15 mouse cellular contexts compared by ENCODE assay signal in the genomic region with DNA sequence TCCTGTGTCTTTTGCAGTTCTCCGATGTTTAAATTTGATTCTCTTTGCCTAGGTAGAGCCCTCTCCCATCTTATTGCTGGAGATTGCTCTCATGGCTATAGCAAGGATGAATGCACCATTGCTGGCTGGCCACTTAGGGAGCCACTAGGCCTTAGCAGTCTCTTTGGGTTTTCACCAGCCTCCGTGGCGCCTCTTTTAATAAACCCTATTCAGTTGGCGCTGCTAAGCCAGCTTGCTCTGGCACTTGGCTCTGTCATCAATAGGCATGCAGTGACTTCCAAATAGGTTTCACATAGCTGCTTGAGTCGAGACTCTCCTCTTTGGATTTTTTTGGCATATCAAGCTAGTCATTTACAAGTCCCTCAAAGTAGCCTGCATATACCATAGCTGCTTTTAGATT.
DNase-seq lines count a peak whose midpoint lies in the region; ATAC-seq and TF ChIP-seq lines count a peak whose summit lies in the region.
"Had no signal": no experiment of that assay in that cellular context is flagged by ENCODE, and none has a peak within 500 bp of the region (broad histone marks: within the 10 kb centered on the region; RNA-seq: fewer than 3 reads in every experiment).

No protein-coding gene starts in this region.

- intact Hi-C loops in left cerebral cortex, postnatal 25 days (cut with DNase I) = no loop called here
- intact Hi-C loops in left cerebral cortex, postnatal 36 days (cut with DNase I) = no loop called here

- DNase-seq in forebrain, postnatal 0 days = peak; percentile 56
- DNase-seq in left cerebral cortex, postnatal 25 days (ENCODE audit: low spot score in 2 of 2) = peak; percentile 3 to 11
- DNase-seq in left cerebral cortex, postnatal 36 days (ENCODE audit: low spot score in 2 of 2) = no peak
- DNase-seq in brain, embryonic 14.5 days (ENCODE audit: low read depth) = peak; percentile 72
- peak; percentile 19 to 26 for DNase-seq in layer of hippocampus, adult 8-10 months (ENCODE audit: low spot score in 2 of 2)
- no peak for DNase-seq in urinary bladder, postnatal 10 days (ENCODE audit: low spot score)
- DNase-seq: adrenal gland, adult 8-10 months; gastrocnemius, postnatal 25 days; heart, postnatal 14 days had no signal

- no peaks in the 10 kb centered on the region for H3K9me3 ChIP-seq in forebrain, postnatal 0 days (ENCODE audit: low read length)
- no peaks in the 10 kb centered on the region for H3K9me3 ChIP-seq in forebrain, embryonic 13.5 days (replicated peaks)
- H3K9me3 ChIP-seq: intestine, embryonic 15.5 days; kidney, embryonic 15.5 days; midbrain, embryonic 12.5 days; neural tube, embryonic 12.5 days had no signal

- no peak overlapping the region for H3K9ac ChIP-seq in forebrain, postnatal 0 days
- H3K9ac ChIP-seq in forebrain, embryonic 13.5 days = no peak overlapping the region
- H3K9ac ChIP-seq: intestine, embryonic 15.5 days; kidney, embryonic 15.5 days; midbrain, embryonic 12.5 days; neural tube, embryonic 12.5 days had no signal

- H3K4me3 ChIP-seq in forebrain, postnatal 0 days (ENCODE audit: low read depth, low read length) = no peak overlapping the region
- H3K4me3 ChIP-seq in forebrain, embryonic 13.5 days = no peak overlapping the region
- H3K4me3 ChIP-seq: intestine, embryonic 15.5 days; kidney, embryonic 15.5 days; midbrain, embryonic 12.5 days; neural tube, embryonic 12.5 days had no signal

- H3K27me3 ChIP-seq in forebrain, postnatal 0 days (ENCODE audit: insufficient read depth, low read length) = no peaks in the 10 kb centered on the region
- no peaks in the 10 kb centered on the region for H3K27me3 ChIP-seq in forebrain, embryonic 13.5 days
- H3K27me3 ChIP-seq: intestine, embryonic 15.5 days; kidney, embryonic 15.5 days; midbrain, embryonic 12.5 days; neural tube, embryonic 12.5 days had no signal

- no peaks in the 10 kb centered on the region for H3K4me1 ChIP-seq in forebrain, postnatal 0 days (ENCODE audit: insufficient read depth)
- H3K4me1 ChIP-seq in forebrain, embryonic 13.5 days = no peaks in the 10 kb centered on the region
- H3K4me1 ChIP-seq: intestine, embryonic 15.5 days; kidney, embryonic 15.5 days; midbrain, embryonic 12.5 days; neural tube, embryonic 12.5 days had no signal

- H3K27ac ChIP-seq in forebrain, postnatal 0 days (ENCODE audit: low read depth, low read length) = no peak overlapping the region
- H3K27ac ChIP-seq in forebrain, embryonic 13.5 days = no peak overlapping the region
- H3K27ac ChIP-seq: intestine, embryonic 15.5 days; kidney, embryonic 15.5 days; midbrain, embryonic 12.5 days; neural tube, embryonic 12.5 days had no signal

- no peaks in the 10 kb centered on the region for H3K36me3 ChIP-seq in forebrain, postnatal 0 days (ENCODE audit: insufficient read depth)
- no peaks in the 10 kb centered on the region for H3K36me3 ChIP-seq in forebrain, embryonic 13.5 days (ENCODE audit: poor library complexity, severe bottlenecking)
- H3K36me3 ChIP-seq: intestine, embryonic 15.5 days; kidney, embryonic 15.5 days; midbrain, embryonic 12.5 days; neural tube, embryonic 12.5 days had no signal

- no peak for TF ChIP-seq CTCF in forebrain, postnatal 0 days (IDR thresholded peaks at IDR 0.05; ENCODE audit: low read depth)
- no peak for TF ChIP-seq CTCF in brain, embryonic 14.5 days (IDR thresholded peaks at IDR 0.05; ENCODE audit: borderline replicate concordance, extremely low read depth, insufficient read depth, insufficient read length)

- H3K4me2 ChIP-seq in forebrain, postnatal 0 days (ENCODE audit: low read depth) = no peak overlapping the region
- H3K4me2 ChIP-seq in forebrain, embryonic 13.5 days = no peak overlapping the region
- H3K4me2 ChIP-seq: intestine, embryonic 15.5 days; kidney, embryonic 15.5 days; midbrain, embryonic 12.5 days; neural tube, embryonic 12.5 days had no signal

- ATAC-seq in forebrain, postnatal 0 days = peak; percentile 72
- ATAC-seq in forebrain, embryonic 13.5 days = no peak
- ATAC-seq: CD4-positive, CD25-positive, alpha-beta regulatory T cell, adult 4 months; intestine, embryonic 15.5 days had no signal

- WGBS in forebrain, postnatal 0 days = 33% methylated on average over 5 of the region's 5 CpGs
- WGBS in forebrain, embryonic 13.5 days = 68% methylated on average over 5 of the region's 5 CpGs

- TF ChIP-seq POLR2A in brain, embryonic 14.5 days (IDR thresholded peaks at IDR 0.05; ENCODE audit: borderline replicate concordance, extremely low read depth, insufficient read depth, insufficient read length, poor library complexity, severe bottlenecking) = no peak

Comparison
In these comparisons a context has a peak if more than half of its experiments do, and no peak if none do; other contexts are left out.
1. DNase-seq: peak in forebrain, postnatal 0 days (single experiment), left cerebral cortex, postnatal 25 days (2 of 2), brain, embryonic 14.5 days (single experiment) and layer of hippocampus, adult 8-10 months (2 of 2); none in left cerebral cortex, postnatal 36 days (0 of 2) and urinary bladder, postnatal 10 days (single experiment).